Mouse (Mus musculus): ENCODE data around the gene Nfatc3. TPM values are rescaled to one million over a fixed set of nuclear protein-coding genes. Genes with fewer than 3 reads are reported as not detected.

The Nfatc3 gene
- total and polyA plus RNA-seq, 3 experiments = 29.0 to 96.3 (median 37.8) TPM

- Histone ChIP-seq H3K9ac (ENCODE audit: insufficient read depth, low read depth) (no peak overlapping the region; the same call in 1 of the 2 replicates), H3K27ac (ENCODE audit: insufficient read depth, low read depth) (no peak overlapping the region), H3K36me3 (replicated peaks in 1 of 2; ENCODE audit: control insufficient read depth in 1 of 2, insufficient read depth in 1 of 2, low read length in 1 of 2) (peaks cover 12 to 65% of the 10 kb centered on the region in 2 experiments), H3K79me2 (replicated peaks; ENCODE audit: control insufficient read depth, extremely low read depth, insufficient read depth, poor library complexity, severe bottlenecking) (peaks cover 95% of the 10 kb centered on the region), H3K4me3 (replicated peaks in 1 of 3; ENCODE audit: low read depth in 2 of 3, low read length in 2 of 3, poor library complexity in 1 of 3) (no peak overlapping the region), H3K9me3 (replicated peaks; ENCODE audit: low read length) (peaks cover 5% of the 10 kb centered on the region), H3K4me2 (ENCODE audit: insufficient read depth, low read depth, poor library complexity, severe bottlenecking) (no peak overlapping the region), H3K4me1 (ENCODE audit: control insufficient read depth in 1 of 2, insufficient read depth in 2 of 2) (peaks cover 9 to 39% of the 10 kb centered on the region in 2 experiments; a peak in 3 of 4 replicates), H3K27me3 (replicated peaks) (no peaks in the 10 kb centered on the region)
- TF ChIP-seq ELF1 (IDR thresholded peaks at IDR 0.05; ENCODE audit: low read depth, low read length) (no peak), POLR2AphosphoS2 (IDR thresholded peaks at IDR 0.05; ENCODE audit: low read depth, low read length) (no peak), IRF4 (IDR thresholded peaks at IDR 0.05; ENCODE audit: low read depth, low read length) (no peak), ZMIZ1 (IDR thresholded peaks at IDR 0.05; ENCODE audit: low read depth, low read length) (no peak), CHD2 (IDR thresholded peaks at IDR 0.05; ENCODE audit: low read length) (no peak), MAX (IDR thresholded peaks at IDR 0.05; ENCODE audit: low read length) (no peak), RCOR1 (conservative IDR thresholded peaks at IDR 0.05; ENCODE audit: low read depth, low read length) (no peak), PAX5 (IDR thresholded peaks at IDR 0.05; ENCODE audit: low read length) (no peak), BHLHE40 (IDR thresholded peaks at IDR 0.05; ENCODE audit: low read depth, low read length) (no peak), UBTF (IDR thresholded peaks at IDR 0.05; ENCODE audit: low read depth, low read length) (no peak), NRF1 (IDR thresholded peaks at IDR 0.05; ENCODE audit: low read depth, low read length) (no peak), TCF12 (IDR thresholded peaks at IDR 0.05; ENCODE audit: low read depth, low read length) (no peak), NELFE (IDR thresholded peaks at IDR 0.05; ENCODE audit: low read depth, low read length) (no peak)
- in situ Hi-C loops (cut with MboI; ENCODE audit: low pct_ligation_motif_present, low pct_unique_long_range_greater_than_20kb, low sequenced_read_pairs) = no loop called here
- DNase-seq (ENCODE audit: extremely low read depth) = no peak
- dilution Hi-C loops (cut with MboI; ENCODE audit: extremely low pct_ligation_motif_present, extremely low pct_unique_long_range_greater_than_20kb, low sequenced_read_pairs) = no loop called here
Observed at GRCm38 (mm10) chr8:106074236-106074635, 15.6 kb downstream of the Nfatc3 start.

- in situ Hi-C loops (cut with MboI; ENCODE audit: low pct_ligation_motif_present, low pct_unique_long_range_greater_than_20kb, low sequenced_read_pairs) (no loop called here), dilution Hi-C loops (cut with MboI; ENCODE audit: extremely low pct_ligation_motif_present, extremely low pct_unique_long_range_greater_than_20kb, low sequenced_read_pairs) (no loop called here)
Observed at GRCm38 (mm10) chr8:106074659-106075058, 16.0 kb downstream of the Nfatc3 start.

More at GRCm38 (mm10) chr8:106074659-106075058, 16.0 kb downstream of the Nfatc3 start:
- Histone ChIP-seq H3K9me3 (replicated peaks; ENCODE audit: low read length) (peaks cover 5% of the 10 kb centered on the region), H3K9ac (ENCODE audit: insufficient read depth, low read depth) (peak overlapping the region; percentile 0; the same call in 1 of the 2 replicates), H3K36me3 (replicated peaks in 1 of 2; ENCODE audit: control insufficient read depth in 1 of 2, insufficient read depth in 1 of 2, low read length in 1 of 2) (peaks cover 16 to 68% of the 10 kb centered on the region in 2 experiments), H3K4me3 (replicated peaks in 1 of 3; ENCODE audit: low read depth in 2 of 3, low read length in 2 of 3, poor library complexity in 1 of 3) (no peak overlapping the region), H3K4me1 (ENCODE audit: control insufficient read depth in 1 of 2, insufficient read depth in 2 of 2) (peaks cover 9 to 41% of the 10 kb centered on the region in 2 experiments; a peak in 3 of 4 replicates), H3K4me2 (ENCODE audit: insufficient read depth, low read depth, poor library complexity, severe bottlenecking) (0 out of 2 replicates have a peak overlapping the region, but pooled peaks have one; percentile 57), H3K27ac (ENCODE audit: insufficient read depth, low read depth) (peak overlapping the region; percentile 13; the same call in 1 of the 2 replicates), H3K79me2 (replicated peaks; ENCODE audit: control insufficient read depth, extremely low read depth, insufficient read depth, poor library complexity, severe bottlenecking) (peaks cover 95% of the 10 kb centered on the region), H3K27me3 (replicated peaks) (no peaks in the 10 kb centered on the region)
- DNase-seq (ENCODE audit: extremely low read depth) = no peak
- TF ChIP-seq CHD1 (IDR thresholded peaks at IDR 0.05; ENCODE audit: low read depth, low read length) = peak; percentile 81
- TF ChIP-seq SIN3A (IDR thresholded peaks at IDR 0.05; ENCODE audit: low read length) = peak; percentile 48; the same call in 1 of the 2 replicates
- TF ChIP-seq CTCF (conservative IDR thresholded peaks at IDR 0.05 in 1 of 2, IDR thresholded peaks at IDR 0.05 in 1 of 2; ENCODE audit: low read depth in 2 of 2, low read length in 2 of 2) = no peak
- TF ChIP-seq MXI1 (IDR thresholded peaks at IDR 0.05; ENCODE audit: low read depth, low read length) = peak; percentile 54; the same call in 1 of the 2 replicates
